Comparison of ENCODE assay signal across 19 mouse cellular contexts in the genomic region with DNA sequence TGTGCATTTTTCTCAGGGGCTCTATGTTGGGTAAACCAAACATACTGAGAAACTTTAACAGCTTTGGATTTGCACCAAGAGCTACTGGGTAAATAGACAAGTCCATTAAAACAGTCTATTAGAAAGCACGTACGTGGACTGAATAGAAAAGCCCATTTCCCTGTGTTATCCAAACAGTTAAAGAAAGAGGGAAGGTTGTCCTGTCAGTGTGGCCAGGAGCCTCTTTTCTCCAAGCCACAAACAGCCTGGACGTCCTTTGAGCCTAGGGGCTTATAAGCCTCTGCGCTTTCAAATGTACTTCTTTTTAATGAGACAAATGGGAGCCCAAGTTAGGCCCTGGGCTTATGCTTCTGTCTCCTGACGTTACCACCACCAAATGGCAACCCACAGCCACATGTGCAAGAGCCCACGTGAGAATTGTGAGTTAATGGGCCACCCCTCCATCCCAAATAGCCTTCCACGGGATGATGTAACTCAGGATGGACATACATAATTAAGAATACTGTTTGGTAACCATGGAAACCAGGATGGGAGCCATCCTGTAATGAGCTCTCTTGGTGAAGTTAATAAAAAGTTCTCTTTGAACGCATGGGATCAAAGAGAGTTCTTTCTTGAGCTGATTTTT. TPM values are rescaled to one million over a fixed set of nuclear protein-coding genes. Genes with fewer than 3 reads are reported as not detected.
DNase-seq lines count a peak whose midpoint lies in the region; ATAC-seq and TF ChIP-seq lines count a peak whose summit lies in the region.
"Had no signal": no experiment of that assay in that cellular context is flagged by ENCODE, and none has a peak within 500 bp of the region (broad histone marks: within the 10 kb centered on the region; RNA-seq: fewer than 3 reads in every experiment).

No protein-coding gene starts in this region.

- H3K4me3 ChIP-seq in layer of hippocampus, adult 2 months: no peak overlapping the region
- H3K4me3 ChIP-seq in forebrain, embryonic 14.5 days (ENCODE audit: low read depth, low read length): no peak overlapping the region
- no peak overlapping the region for H3K4me3 ChIP-seq in midbrain, embryonic 11.5 days (ENCODE audit: low read depth, low read length)
- H3K4me3 ChIP-seq: heart, embryonic 13.5 days; limb, embryonic 12.5 days; lung, embryonic 15.5 days had no signal

- no peak overlapping the region for H3K9ac ChIP-seq in forebrain, embryonic 14.5 days (ENCODE audit: low read length)
- H3K9ac ChIP-seq in midbrain, embryonic 11.5 days (ENCODE audit: low read length): no peak overlapping the region
- H3K9ac ChIP-seq: heart, embryonic 13.5 days; limb, embryonic 12.5 days; liver, embryonic 14.5 days; lung, embryonic 15.5 days had no signal

- no peaks in the 10 kb centered on the region for H3K36me3 ChIP-seq in forebrain, embryonic 14.5 days (ENCODE audit: control insufficient read depth, insufficient read depth, low read length)
- H3K36me3 ChIP-seq in midbrain, embryonic 11.5 days (ENCODE audit: control insufficient read depth, insufficient read depth, low read length): no peaks in the 10 kb centered on the region
- H3K36me3 ChIP-seq: limb, embryonic 12.5 days; lung, embryonic 15.5 days had no signal

- WGBS in forebrain, embryonic 14.5 days: 13% methylated on average over 8 of the region's 8 CpGs
- 51% methylated on average over 8 of the region's 8 CpGs for WGBS in midbrain, embryonic 11.5 days

- no peak for DNase-seq in layer of hippocampus, adult 2 months (ENCODE audit: low spot score in 2 of 2)
- DNase-seq in layer of hippocampus, adult 11-12 months (ENCODE audit: low spot score): no peak
- DNase-seq in forebrain, embryonic 14.5 days (ENCODE audit: low spot score): peak; percentile 94
- no peak for DNase-seq in midbrain, embryonic 11.5 days (ENCODE audit: low spot score, missing footprints)
- no peak for DNase-seq in left cerebral cortex, adult 8-10 months (ENCODE audit: low spot score in 2 of 2)
- no peak for DNase-seq in left cerebral cortex, adult 18-20 months (ENCODE audit: low spot score in 2 of 2)
- DNase-seq: adrenal gland, postnatal 36 days; cerebellum, adult 18-20 months; gastrocnemius, postnatal 10 days; heart, adult 11 months; kidney, adult 11 months; thymus, postnatal 4 days had no signal

- H3K9me3 ChIP-seq in forebrain, embryonic 14.5 days (replicated peaks; ENCODE audit: control insufficient read depth, low read length): no peaks in the 10 kb centered on the region
- no peaks in the 10 kb centered on the region for H3K9me3 ChIP-seq in midbrain, embryonic 11.5 days (ENCODE audit: control insufficient read depth, low read length)
- H3K9me3 ChIP-seq: heart, embryonic 13.5 days; limb, embryonic 12.5 days; lung, embryonic 15.5 days had no signal

- no peaks in the 10 kb centered on the region for H3K27me3 ChIP-seq in forebrain, embryonic 14.5 days (replicated peaks; ENCODE audit: control insufficient read depth, insufficient read depth, low read length)
- H3K27me3 ChIP-seq in midbrain, embryonic 11.5 days (ENCODE audit: control insufficient read depth, insufficient read depth, low read length): no peaks in the 10 kb centered on the region; the same call in 1 of the 2 replicates
- H3K27me3 ChIP-seq: CH12.LX; heart, embryonic 13.5 days; limb, embryonic 12.5 days; lung, embryonic 15.5 days had no signal

- peak; percentile 82 for ATAC-seq in forebrain, embryonic 14.5 days
- ATAC-seq in midbrain, embryonic 11.5 days (ENCODE audit: low FRiP score): peak; percentile 49; the same call in 1 of the 2 replicates
- no peak for ATAC-seq in megakaryocyte, adult 5-6 weeks (ENCODE audit: poor library complexity, severe bottlenecking)

- H3K4me2 ChIP-seq in forebrain, embryonic 14.5 days (ENCODE audit: low read length): no peak overlapping the region
- no peak overlapping the region for H3K4me2 ChIP-seq in midbrain, embryonic 11.5 days
- H3K4me2 ChIP-seq: heart, embryonic 13.5 days; limb, embryonic 12.5 days; lung, embryonic 15.5 days had no signal

- no peak for TF ChIP-seq CTCF in layer of hippocampus, adult 2 months (conservative IDR thresholded peaks at IDR 0.05)

- peak overlapping the region; percentile 33; the same call in 1 of the 2 replicates for H3K27ac ChIP-seq in layer of hippocampus, adult 2 months
- peak overlapping the region; percentile 73 for H3K27ac ChIP-seq in forebrain, embryonic 14.5 days (ENCODE audit: low read depth, low read length)
- no peak overlapping the region for H3K27ac ChIP-seq in midbrain, embryonic 11.5 days (ENCODE audit: low read depth, low read length)
- H3K27ac ChIP-seq: heart, embryonic 13.5 days; limb, embryonic 12.5 days; liver, embryonic 14.5 days; lung, embryonic 15.5 days; macrophage had no signal

- peaks cover 21% of the 10 kb centered on the region for H3K4me1 ChIP-seq in forebrain, embryonic 14.5 days (ENCODE audit: control insufficient read depth, insufficient read depth, low read length)
- H3K4me1 ChIP-seq in midbrain, embryonic 11.5 days (ENCODE audit: control insufficient read depth, insufficient read depth, low read length): peaks cover 8% of the 10 kb centered on the region

RNA-seq across cellular contexts. Expression of a gene that starts 58.2 kb away (rescaled TPM):
- total RNA-seq in layer of hippocampus, adult 2 months (2021): 100 to 1,000 TPM; 118 to 119 TPM
- polyA plus RNA-seq in forebrain, embryonic 14.5 days (2014; fragmentation: Nextera tagmentation; extraction: Ambion mirVana): 62.1 and 75.4 TPM in 2 replicates
- 61.9 and 65.7 TPM in 2 replicates for polyA plus RNA-seq in midbrain, embryonic 11.5 days (2014; fragmentation: Nextera tagmentation; extraction: Ambion mirVana)
- 100 to 1,000 TPM in 2 of 4 experiments, 10 to 100 TPM in 2; 95.8 to 102 (median 98.8) TPM for total RNA-seq in left cerebral cortex, adult 8-10 months (2022)
- total RNA-seq in megakaryocyte, adult 5-6 weeks (2015): 60.2 and 73.4 TPM in 2 replicates
- total RNA-seq in megakaryocyte, adult 5-6 weeks (2017): 79.2 and 85.9 TPM in 2 replicates
- 100 to 1,000 TPM; 103 to 115 TPM for total RNA-seq in left cerebral cortex, adult 18-20 months (2021)
